Mouse (Mus musculus): ENCODE results near the gene Golgb1. TPM values are rescaled to one million over a fixed set of nuclear protein-coding genes. Genes with fewer than 3 reads are reported as not detected.

Golgb1 gene
- polyA plus RNA-seq (2015; fragmentation: Nextera tagmentation; extraction: Ambion mirVana) = 84.9 and 98.8 TPM in 2 replicates

GRCm38 (mm10) chr16:36874583-36875275 is at the start of gene Golgb1, which contains the start of gene Eaf2:
Golgb1 (plus strand) TSS chr16:36875140.
Eaf2 (minus strand) TSS chr16:36875003.

DNA sequence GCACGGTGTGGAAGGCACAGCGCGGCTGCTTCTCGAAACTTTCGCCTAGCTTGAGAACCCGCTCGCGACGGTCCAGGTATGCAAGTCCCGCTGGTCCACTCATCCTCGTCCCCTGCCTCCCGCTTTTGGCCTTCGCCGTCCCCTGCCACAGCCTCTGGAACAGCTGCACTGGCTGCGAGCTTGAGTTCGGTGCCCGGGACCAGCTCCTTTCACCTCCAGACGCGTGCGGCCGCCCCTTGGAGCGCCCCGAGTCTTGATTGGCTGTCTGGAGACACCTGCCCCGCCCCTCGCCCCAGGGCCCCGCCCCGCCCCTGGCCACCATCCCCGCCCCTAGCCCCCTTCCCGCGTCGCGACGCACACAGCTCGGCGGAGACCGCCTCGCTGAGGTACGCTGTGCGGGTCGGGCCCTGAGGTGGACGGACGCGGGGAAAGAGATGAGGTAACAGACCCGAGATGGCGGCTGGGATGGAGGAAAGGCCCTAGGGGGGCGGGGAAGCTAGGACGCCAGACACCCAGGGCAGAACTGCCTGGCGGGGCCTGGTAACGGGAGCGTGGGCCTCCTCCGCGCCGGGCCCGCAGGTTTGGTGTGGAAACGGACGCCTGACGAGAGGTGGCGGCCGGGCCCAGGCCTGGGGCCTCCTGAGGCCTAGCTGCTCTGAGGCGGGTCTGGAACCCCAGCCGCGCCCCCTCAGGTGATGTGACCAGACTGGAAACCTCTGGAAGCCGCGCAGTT is 46.7 kb upstream of the Golgb1 start, which contains the start of gene Iqcb1:
TSS of gene Iqcb1 (plus strand) at position 332 of the 733 bp plus-strand sequence.

DNA sequence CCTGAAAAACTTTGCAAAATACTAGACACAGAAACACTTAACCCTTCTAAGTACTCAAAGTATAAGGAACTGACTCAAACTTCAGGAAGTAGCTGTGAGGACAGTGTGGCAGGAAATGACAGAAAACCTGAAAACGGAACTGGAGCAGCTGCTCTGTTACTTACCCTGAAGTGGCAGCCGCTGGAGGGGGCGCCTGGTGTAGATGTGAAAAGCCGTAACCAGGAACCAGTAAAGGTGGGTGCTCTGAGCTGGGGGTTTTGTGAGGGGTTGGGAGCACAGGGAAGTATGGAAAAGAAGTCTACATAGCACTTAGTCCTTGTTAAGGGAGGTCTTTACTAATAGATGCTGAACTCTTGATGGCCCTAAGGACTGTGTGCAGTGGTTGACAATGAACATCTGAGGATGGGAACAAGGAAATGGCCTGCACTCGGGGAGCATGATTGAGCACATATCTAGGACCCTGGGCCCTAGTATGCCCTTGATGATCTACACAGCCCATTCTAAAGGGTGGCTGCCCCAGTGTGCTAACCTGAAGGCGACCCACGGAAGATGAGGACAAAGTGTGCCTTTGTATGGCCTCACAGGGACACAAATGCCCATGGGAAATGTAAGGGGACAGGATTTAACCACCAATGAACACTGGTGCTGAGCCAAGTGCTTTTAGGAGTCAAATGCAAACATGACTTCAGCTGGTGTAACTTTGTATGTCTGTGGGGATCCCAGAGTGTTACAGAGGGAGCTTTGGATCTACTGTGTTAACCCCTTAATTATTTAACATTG is 60.1 kb downstream of the Golgb1 start, which contains the start of gene Hcls1:
TSS of gene Hcls1 (plus strand) at position 143 of the 780 bp plus-strand sequence.

Other genes starting within 250 kb of the Golgb1 start
- gene Cd86, start 209.1 kb upstream of the Golgb1 start, polyA plus RNA-seq (2015; fragmentation: Nextera tagmentation; extraction: Ambion mirVana) = 1.9 and 2.4 TPM in 2 replicates
- 0.31 and 0.36 TPM in 2 replicates for gene Ildr1, start 181.2 kb upstream of the Golgb1 start, polyA plus RNA-seq (2015; fragmentation: Nextera tagmentation; extraction: Ambion mirVana)
- gene Slc15a2, start 90.2 kb upstream of the Golgb1 start, polyA plus RNA-seq (2015; fragmentation: Nextera tagmentation; extraction: Ambion mirVana) = 34.2 and 37.3 TPM in 2 replicates
- 48.2 and 54.4 TPM in 2 replicates for gene Iqcb1, start 46.8 kb upstream of the Golgb1 start, polyA plus RNA-seq (2015; fragmentation: Nextera tagmentation; extraction: Ambion mirVana)
- gene Eaf2, start 137 bp upstream of the Golgb1 start, polyA plus RNA-seq (2015; fragmentation: Nextera tagmentation; extraction: Ambion mirVana) = 0.39 and 0.71 TPM in 2 replicates
- gene Hcls1, start 59.8 kb downstream of the Golgb1 start, polyA plus RNA-seq (2015; fragmentation: Nextera tagmentation; extraction: Ambion mirVana) = 3.7 and 4.0 TPM in 2 replicates
- 0.17 TPM in 1 of 2 replicates, not detected in the other for gene Fbxo40, start 115.3 kb downstream of the Golgb1 start, polyA plus RNA-seq (2015; fragmentation: Nextera tagmentation; extraction: Ambion mirVana)
- gene Polq, start 136.6 kb downstream of the Golgb1 start, polyA plus RNA-seq (2015; fragmentation: Nextera tagmentation; extraction: Ambion mirVana) = 0.92 and 1.9 TPM in 2 replicates